Mouse (Mus musculus) kidney, embryonic 15.5 days (tissue): ENCODE results near the gene Nfix. TPM values are rescaled to one million over a fixed set of nuclear protein-coding genes. Genes with fewer than 3 reads are reported as not detected.
A peak's percentile ranks its signal among the peaks of the same experiment; 100 is the strongest.

Experiments
- ATAC-seq: fragments of 200-750 bp; cut with Nextera tagmentation; replicated peaks from 2 replicates; pipeline ENCODE4 v1.8.0; 2017; ENCODE audit warnings: moderate TSS enrichment; ENCODE audit not compliant: low FRiP score
- H3K27ac ChIP-seq: fragments of 300-500 bp; sonication (generic); 2 replicates; pipeline ENCODE4 v1.5.1; 2015; ENCODE audit warnings: mild to moderate bottlenecking, inconsistent platforms
- H3K27me3 ChIP-seq: fragments of 300-500 bp; sonication (generic); 2 replicates; pipeline ENCODE4 v1.6.1; 2015; ENCODE audit warnings: inconsistent platforms
- H3K36me3 ChIP-seq: fragments of 300-500 bp; sonication (generic); 2 replicates; pipeline ENCODE4 v1.6.1; 2015; ENCODE audit warnings: inconsistent platforms
- H3K4me1 ChIP-seq: fragments of 300-500 bp; sonication (generic); 2 replicates; pipeline ENCODE4 v1.6.1; 2015; ENCODE audit warnings: inconsistent platforms
- H3K4me2 ChIP-seq: fragments of 300-500 bp; sonication (generic); 2 replicates; pipeline ENCODE4 v1.6.1; 2015; ENCODE audit warnings: moderate library complexity, mild to moderate bottlenecking, inconsistent platforms
- H3K4me3 ChIP-seq: fragments of 300-500 bp; sonication (generic); replicated peaks from 2 replicates; pipeline ENCODE4 v1.5.1; 2015; ENCODE audit warnings: mild to moderate bottlenecking, inconsistent platforms
- H3K9ac ChIP-seq: fragments of 300-500 bp; sonication (generic); 2 replicates; pipeline ENCODE4 v1.6.1; 2015; ENCODE audit warnings: mild to moderate bottlenecking, inconsistent platforms
- H3K9me3 ChIP-seq: fragments of 300-500 bp; sonication (generic); replicated peaks from 2 replicates; pipeline ENCODE4 v1.6.1; 2016; ENCODE audit warnings: inconsistent platforms
- WGBS: fragments of 180-500 bp; shearing (Covaris S2); methylation state at CpG from one replicate; pipeline ENCODE4 v1.1.7; 2015; ENCODE audit warnings: mixed read lengths; 5-methylcytosine and 5-hydroxymethylcytosine counted together
- polyA plus RNA-seq: library from polyadenylated mRNA; unstranded; fragments of >200 nt; fragmentation: Nextera tagmentation; extraction: Ambion mirVana; gene quantifications from 2 replicates; pipeline ENCODE4 v1.2.1, GENCODE M21; 2015

Gene Nfix
- polyA plus RNA-seq, 1 experiment from 2014 or later = 15.5 TPM

- peak; percentile 24 for ATAC-seq
- peak overlapping the region; percentile 97 for H3K27ac ChIP-seq
- no peaks in the 10 kb centered on the region for H3K27me3 ChIP-seq
- H3K9ac ChIP-seq = peak overlapping the region; percentile 75
- under 1% methylated on average over 29 of the region's 29 CpGs for WGBS
- H3K4me2 ChIP-seq = peak overlapping the region; percentile 75
- H3K4me1 ChIP-seq = peaks cover 35% of the 10 kb centered on the region
- peaks cover 19% of the 10 kb centered on the region for H3K36me3 ChIP-seq
- H3K4me3 ChIP-seq = peak overlapping the region; percentile 74
- H3K9me3 ChIP-seq = no peaks in the 10 kb centered on the region
These were observed 135.4 kb downstream of the Nfix start for GRCm38 (mm10) chr8:84664566-84665384.

DNA sequence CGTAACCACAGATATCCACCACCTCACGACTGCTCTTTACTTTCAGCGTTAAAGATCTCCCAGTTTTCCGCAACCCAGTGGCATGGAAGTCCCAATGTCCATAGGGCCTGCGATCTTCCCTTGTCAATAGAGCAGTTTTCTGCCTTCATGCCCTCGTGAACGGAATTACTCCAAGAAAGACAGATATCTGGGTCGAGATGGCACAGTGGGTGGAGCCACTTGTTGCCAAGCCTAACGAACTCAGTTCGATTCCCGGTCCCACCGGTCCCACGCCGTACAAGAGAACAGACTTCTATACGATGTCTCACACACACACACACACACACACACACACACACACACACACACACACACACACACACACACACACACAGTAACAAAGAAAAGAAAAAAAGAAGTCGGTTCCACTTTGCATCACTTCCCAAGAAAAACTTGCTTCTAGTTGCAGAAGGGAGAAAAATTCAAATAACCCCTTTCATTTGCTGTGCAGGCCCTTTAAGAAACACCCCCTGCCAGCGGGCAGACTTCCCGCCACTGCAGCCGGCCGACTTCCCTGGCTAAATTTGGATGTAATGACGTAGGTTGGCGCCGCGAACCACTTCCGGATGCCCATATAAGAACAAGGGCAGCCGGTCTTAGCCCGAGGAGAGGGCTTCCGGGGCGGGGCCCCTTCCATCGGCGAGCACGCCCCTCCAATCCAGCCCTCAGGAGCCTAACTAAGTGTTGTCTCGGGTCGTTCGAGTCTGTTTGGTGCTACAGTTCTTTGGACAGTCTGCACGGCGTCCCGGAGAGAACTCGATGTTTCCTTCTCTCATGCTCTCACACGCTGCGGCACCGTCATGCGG, 136.4 kb downstream of the Nfix start:
- H3K4me3 ChIP-seq = peak overlapping the region; percentile 74
- peak; percentile 86 for ATAC-seq
- peaks cover 45% of the 10 kb centered on the region for H3K4me1 ChIP-seq
- H3K36me3 ChIP-seq = peaks cover 8% of the 10 kb centered on the region
- no peaks in the 10 kb centered on the region for H3K9me3 ChIP-seq
- no peaks in the 10 kb centered on the region for H3K27me3 ChIP-seq
- H3K4me2 ChIP-seq = peak overlapping the region; percentile 75
- peak overlapping the region; percentile 97 for H3K27ac ChIP-seq
- WGBS = 2% methylated on average over 43 of the region's 43 CpGs
- peak overlapping the region; percentile 75 for H3K9ac ChIP-seq

GRCm38 (mm10) chr8:84662581-84663065, 137.5 kb downstream of the Nfix start, which contains the start of gene Ier2:
Gene Ier2, minus strand, starts transcription at chr8:84662852.
- under 1% methylated on average over 27 of the region's 27 CpGs for WGBS
- H3K4me2 ChIP-seq = peak within 1 kb of the TSS; percentile 75

DNA sequence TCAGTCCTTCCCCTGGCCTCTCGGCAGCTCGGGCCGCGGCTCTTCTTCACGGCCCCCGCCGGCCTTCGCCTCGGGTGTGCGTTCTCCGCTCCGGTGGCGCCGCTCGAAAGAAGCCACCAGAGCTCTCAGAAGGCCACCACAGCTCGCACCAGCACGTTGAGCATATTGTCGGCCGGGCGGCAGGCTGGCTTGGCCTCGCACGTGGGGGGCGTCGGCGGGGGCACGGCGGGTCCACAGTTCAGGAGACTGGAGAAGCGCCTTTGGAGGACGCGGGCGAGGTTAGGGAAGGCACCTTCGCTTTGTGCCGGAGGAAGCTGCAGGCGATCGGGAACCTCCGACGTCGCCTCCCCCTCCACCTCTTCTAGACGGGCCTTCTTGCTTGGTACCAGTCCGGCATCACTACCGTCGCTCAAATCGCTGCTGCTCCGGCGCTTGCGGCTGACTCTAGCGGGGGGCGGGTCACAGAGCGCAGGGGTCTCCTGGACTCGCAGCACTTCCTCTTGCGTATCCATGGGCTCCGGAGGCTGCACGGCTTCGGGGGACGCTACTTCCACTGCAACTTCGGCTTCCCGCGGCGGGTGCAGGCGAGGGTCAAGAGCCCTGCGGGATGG, 138.1 kb downstream of the Nfix start:
- peak overlapping the region; percentile 97 for H3K27ac ChIP-seq
- peak overlapping the region; percentile 74 for H3K4me3 ChIP-seq
- ATAC-seq = no peak
- H3K9me3 ChIP-seq = no peaks in the 10 kb centered on the region
- H3K4me2 ChIP-seq = peak overlapping the region; percentile 75
- under 1% methylated on average over 61 of the region's 61 CpGs for WGBS
- H3K9ac ChIP-seq = peak overlapping the region; percentile 88
- no peaks in the 10 kb centered on the region for H3K27me3 ChIP-seq
- H3K4me1 ChIP-seq = peaks cover 60% of the 10 kb centered on the region
- H3K36me3 ChIP-seq = no peaks in the 10 kb centered on the region

More at GRCm38 (mm10) chr8:84662581-84663065, 137.5 kb downstream of the Nfix start, which contains the start of gene Ier2:
- Histone ChIP-seq H3K27me3 (no peaks in the 10 kb centered on the region), H3K9me3 (no peaks in the 10 kb centered on the region), H3K27ac (peak within 1 kb of the TSS; percentile 97), H3K36me3 (no peaks in the 10 kb centered on the region), H3K4me1 (peaks cover 55% of the 10 kb centered on the region), H3K9ac (peak within 1 kb of the TSS; percentile 88), H3K4me3 (peak within 1 kb of the TSS; percentile 74)
- ATAC-seq = peak; percentile 69

GRCm38 (mm10) chr8:84661458-84661871, 138.7 kb downstream of the Nfix start:
- ATAC-seq = peak; percentile 16
- peaks cover 66% of the 10 kb centered on the region for H3K4me1 ChIP-seq

DNA sequence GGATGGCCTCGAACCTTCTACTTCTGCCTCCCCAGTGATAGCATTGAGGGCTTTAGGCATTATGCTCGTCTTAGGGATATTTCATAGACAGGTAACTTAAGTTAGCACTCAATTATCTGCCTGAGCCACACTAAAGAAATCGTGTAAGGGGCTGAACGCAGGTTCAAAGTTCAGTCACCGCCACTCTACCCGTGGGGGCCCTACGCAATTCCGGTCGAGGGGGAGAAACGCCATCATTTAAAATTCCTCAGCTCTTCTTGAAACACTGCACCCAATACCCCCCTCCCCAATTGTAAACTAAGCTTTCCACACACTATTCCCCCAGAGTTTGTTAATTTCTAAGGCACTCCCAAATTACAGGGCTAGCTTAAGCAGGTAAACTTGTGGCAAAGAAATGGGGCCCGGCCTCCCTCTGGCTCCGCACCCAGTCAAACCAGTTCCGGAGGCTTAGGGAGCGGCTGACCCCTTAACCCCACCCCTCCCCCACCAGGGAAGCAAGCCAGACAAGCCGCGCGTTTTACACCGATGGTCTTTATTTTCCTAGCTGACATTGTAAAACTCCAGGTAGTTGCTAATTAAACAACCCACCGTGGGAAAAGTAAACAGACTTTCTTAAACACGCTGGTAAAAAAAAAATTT, 139.2 kb downstream of the Nfix start:
- peak overlapping the region; percentile 75 for H3K4me2 ChIP-seq
- peak overlapping the region; percentile 88 for H3K9ac ChIP-seq
- peak overlapping the region; percentile 74 for H3K4me3 ChIP-seq
- H3K36me3 ChIP-seq = no peaks in the 10 kb centered on the region
- H3K27me3 ChIP-seq = no peaks in the 10 kb centered on the region
- ATAC-seq = no peak
- 1% methylated on average over 20 of the region's 20 CpGs for WGBS
- H3K9me3 ChIP-seq = no peaks in the 10 kb centered on the region
- H3K4me1 ChIP-seq = peaks cover 67% of the 10 kb centered on the region
- H3K27ac ChIP-seq = peak overlapping the region; percentile 97

More at GRCm38 (mm10) chr8:84661458-84661871, 138.7 kb downstream of the Nfix start:
- Histone ChIP-seq H3K36me3 (no peaks in the 10 kb centered on the region), H3K4me3 (peak overlapping the region; percentile 74), H3K9ac (peak overlapping the region; percentile 88), H3K27ac (peak overlapping the region; percentile 97), H3K9me3 (no peaks in the 10 kb centered on the region), H3K27me3 (no peaks in the 10 kb centered on the region), H3K4me2 (peak overlapping the region; percentile 75)
- WGBS = under 1% methylated on average over 24 of the region's 24 CpGs

GRCm38 (mm10) chr8:84659936-84660818, 140.0 kb downstream of the Nfix start:
- ATAC-seq = peak; percentile 10; the same call in 1 of the 2 replicates
- Histone ChIP-seq H3K27ac (peak overlapping the region; percentile 97), H3K4me3 (peak overlapping the region; percentile 74), H3K9me3 (no peaks in the 10 kb centered on the region), H3K4me2 (peak overlapping the region; percentile 75), H3K36me3 (no peaks in the 10 kb centered on the region), H3K4me1 (peaks cover 69% of the 10 kb centered on the region), H3K9ac (peak overlapping the region; percentile 88), H3K27me3 (no peaks in the 10 kb centered on the region)
- WGBS = under 1% methylated on average over 33 of the region's 33 CpGs

DNA sequence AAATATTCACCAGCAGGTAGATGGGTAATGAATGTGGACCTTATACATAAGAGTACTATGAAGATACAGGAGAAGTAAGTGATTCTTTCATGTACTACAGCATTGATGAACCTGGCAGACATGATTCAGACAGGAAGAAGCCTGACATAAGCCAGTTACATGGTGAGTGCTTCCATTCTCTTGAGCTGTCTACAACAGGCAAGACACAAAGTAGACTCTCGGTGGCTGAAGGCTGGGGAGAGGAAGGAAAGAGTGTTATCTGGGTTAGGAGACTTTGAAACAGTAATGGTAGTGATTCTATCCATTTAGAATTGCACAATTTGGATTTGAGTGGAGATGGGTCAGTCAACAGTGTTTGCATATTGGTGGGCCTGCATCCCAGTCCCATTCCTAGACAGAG, 141.2 kb downstream of the Nfix start:
- Histone ChIP-seq H3K9ac (no peak overlapping the region), H3K27ac (peak overlapping the region; percentile 97), H3K4me2 (0 out of 2 replicates have a peak overlapping the region, but pooled peaks have one; percentile 75), H3K36me3 (no peaks in the 10 kb centered on the region), H3K27me3 (no peaks in the 10 kb centered on the region), H3K9me3 (no peaks in the 10 kb centered on the region), H3K4me1 (peaks cover 73% of the 10 kb centered on the region), H3K4me3 (no peak overlapping the region)
- no peak for ATAC-seq
- WGBS = 74% methylated on average over 1 of the region's 1 CpGs

DNA sequence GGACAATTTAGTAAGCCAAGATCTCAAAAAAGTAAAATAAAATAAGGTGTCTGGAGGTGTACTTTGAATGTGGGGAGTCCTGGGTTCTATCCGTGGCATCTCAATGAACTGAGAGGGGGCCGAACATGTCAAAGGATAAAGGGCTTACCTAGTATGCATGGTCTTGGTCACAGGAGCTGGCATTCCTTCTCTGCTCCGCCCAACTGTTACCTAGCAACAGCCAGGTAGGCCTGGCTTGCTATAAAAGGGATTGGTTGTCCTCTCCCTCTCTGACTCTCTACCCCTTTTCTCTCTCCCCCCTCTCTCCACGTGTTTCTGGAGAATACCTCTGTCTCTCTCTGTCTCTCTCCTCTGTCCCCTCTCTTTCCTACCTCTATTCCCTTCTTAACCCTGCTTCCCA, 142.5 kb downstream of the Nfix start:
- H3K9me3 ChIP-seq = no peaks in the 10 kb centered on the region
- H3K36me3 ChIP-seq = no peaks in the 10 kb centered on the region
- H3K4me3 ChIP-seq = no peak overlapping the region
- no peak for ATAC-seq
- H3K4me2 ChIP-seq = peak overlapping the region; percentile 75; the same call in 1 of the 2 replicates
- no peaks in the 10 kb centered on the region for H3K27me3 ChIP-seq
- peak overlapping the region; percentile 97 for H3K27ac ChIP-seq
- H3K4me1 ChIP-seq = peaks cover 70% of the 10 kb centered on the region
- H3K9ac ChIP-seq = no peak overlapping the region
- 41% methylated on average over 4 of the region's 4 CpGs for WGBS

DNA sequence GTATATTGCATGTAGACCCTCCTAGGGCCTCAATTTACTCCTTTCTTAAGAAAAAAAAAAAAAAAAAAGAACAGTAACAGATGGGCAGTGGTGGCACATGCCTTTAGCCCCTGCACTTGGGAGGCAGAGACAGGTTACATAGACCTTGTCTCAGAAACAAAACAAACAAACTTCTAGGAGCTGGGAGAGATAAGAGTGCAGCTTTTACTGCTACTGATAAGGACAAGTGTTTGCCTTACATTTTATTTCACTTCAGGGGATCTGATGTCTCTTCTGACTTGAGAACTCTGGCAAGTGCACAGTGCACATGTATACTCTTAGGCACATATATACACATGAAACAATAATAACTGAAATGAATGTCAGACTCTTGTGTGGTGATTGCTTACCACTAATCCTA, 142.9 kb downstream of the Nfix start:
- peak overlapping the region; percentile 48 for H3K9ac ChIP-seq
- H3K36me3 ChIP-seq = no peaks in the 10 kb centered on the region
- no peak for ATAC-seq
- no peaks in the 10 kb centered on the region for H3K27me3 ChIP-seq
- no peaks in the 10 kb centered on the region for H3K9me3 ChIP-seq
- peaks cover 70% of the 10 kb centered on the region for H3K4me1 ChIP-seq
- H3K27ac ChIP-seq = peak overlapping the region; percentile 97
- H3K4me3 ChIP-seq = peak overlapping the region; percentile 48
- H3K4me2 ChIP-seq = peak overlapping the region; percentile 75
